Mouse (Mus musculus) neural tube, embryonic 10.5 days (tissue): ENCODE results near the gene Cers3.
A peak's percentile ranks its signal among the peaks of the same experiment; 100 is the strongest.

ENCODE experiments used
- DNase-seq: peaks from one replicate; pipeline ENCODE4 v3.0.0-alpha.2; 2017; ENCODE audit warnings: low spot score; ENCODE audit errors: extremely low spot score

Gene Cers3

DNA sequence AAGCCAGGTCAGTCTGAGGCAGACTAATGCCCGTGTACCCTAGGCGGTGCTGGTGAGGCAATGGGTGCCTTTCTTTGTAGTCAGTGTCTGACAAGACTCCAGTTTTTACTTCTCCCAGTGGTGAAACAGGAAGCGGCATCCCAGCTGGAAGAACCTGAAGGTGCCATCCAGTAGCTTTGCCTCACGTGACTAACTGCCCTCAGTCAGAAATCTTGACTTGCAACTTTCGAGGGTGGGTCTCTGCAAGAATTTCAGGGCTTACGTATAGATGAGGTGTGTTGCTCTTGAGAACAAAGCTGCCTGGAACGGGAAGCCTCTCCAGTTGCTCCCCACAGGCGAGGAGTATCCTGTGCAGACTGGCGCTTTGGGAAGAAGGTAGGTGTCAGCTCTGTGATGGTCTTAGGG is at the start of gene Cers3:
Gene Cers3, plus strand, starts transcription at position 128 of the 405 bp plus-strand sequence.
- DNase-seq, result no peak

DNA sequence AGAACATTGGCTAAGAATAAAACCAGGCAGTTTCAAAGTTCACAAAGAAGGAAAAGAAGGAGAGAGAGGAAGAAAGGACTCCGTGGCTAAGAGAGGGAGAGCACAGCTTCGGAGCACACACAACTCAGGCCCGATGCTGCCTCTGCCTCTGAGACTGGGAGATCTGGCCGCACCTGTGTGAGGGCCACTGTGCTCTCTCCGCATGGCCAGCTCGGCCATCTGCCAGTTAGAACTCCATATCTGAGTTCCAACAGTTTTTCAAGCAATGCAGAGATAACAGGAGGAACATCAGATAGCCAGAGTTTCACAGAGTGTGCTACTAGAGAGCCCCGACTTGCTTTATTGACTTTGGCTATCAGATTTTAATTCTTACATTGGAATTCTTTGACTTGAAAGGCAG is 48.8 kb upstream of the Cers3 start:
- no peak for DNase-seq

- DNase-seq, result no peak
These were observed 40.6 kb upstream of the Cers3 start for GRCm38 (mm10) chr7:66702721-66703120.

DNA sequence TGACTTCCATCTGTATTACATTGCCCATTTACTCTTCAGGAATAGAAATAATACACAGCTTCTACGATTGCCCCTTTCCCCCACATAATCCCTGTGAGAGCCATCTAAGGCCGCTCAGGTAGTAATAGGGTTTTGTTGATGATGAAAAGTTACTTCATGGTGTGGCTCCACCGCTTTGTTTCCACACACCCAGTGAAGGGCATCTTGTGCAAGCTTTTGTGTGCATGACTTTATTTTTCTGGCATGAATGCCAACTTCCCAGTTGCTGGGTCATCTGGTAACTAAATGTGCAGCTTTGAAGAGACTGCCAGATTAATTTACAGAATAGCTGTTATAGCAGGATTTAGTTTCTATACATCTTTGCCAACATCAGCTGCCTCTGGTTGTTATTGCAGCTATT is 38.7 kb upstream of the Cers3 start:
- DNase-seq, result no peak

GRCm38 (mm10) chr7:66711166-66711565 is 32.1 kb upstream of the Cers3 start:
- no peak for DNase-seq

- peak; percentile 20 for DNase-seq
These were observed 18.8 kb upstream of the Cers3 start for GRCm38 (mm10) chr7:66724514-66724913.

- DNase-seq, result no peak
These were observed 18.4 kb upstream of the Cers3 start for GRCm38 (mm10) chr7:66724954-66725353.

- DNase-seq, result no peak
These were observed 15.2 kb upstream of the Cers3 start for GRCm38 (mm10) chr7:66728072-66728471.

DNA sequence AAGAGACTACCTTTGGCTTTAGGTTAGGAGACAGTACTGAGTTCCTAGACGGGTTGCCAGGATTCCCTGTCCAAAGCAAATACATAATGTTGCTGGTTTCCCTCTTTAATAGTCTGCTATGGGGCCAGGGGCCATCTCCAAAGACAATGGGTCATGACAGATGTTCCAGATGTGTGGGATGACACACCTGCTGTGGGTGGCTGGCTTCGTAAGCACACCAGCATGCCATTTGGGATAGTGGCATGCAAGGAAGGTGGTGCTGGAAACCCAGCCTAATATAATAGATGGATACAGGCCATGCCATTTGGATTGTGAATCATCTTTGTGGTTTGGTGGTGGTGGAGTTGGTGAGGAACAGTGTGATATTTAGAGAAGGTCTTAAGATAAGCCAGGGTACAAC is 14.1 kb upstream of the Cers3 start:
- no peak for DNase-seq

DNA sequence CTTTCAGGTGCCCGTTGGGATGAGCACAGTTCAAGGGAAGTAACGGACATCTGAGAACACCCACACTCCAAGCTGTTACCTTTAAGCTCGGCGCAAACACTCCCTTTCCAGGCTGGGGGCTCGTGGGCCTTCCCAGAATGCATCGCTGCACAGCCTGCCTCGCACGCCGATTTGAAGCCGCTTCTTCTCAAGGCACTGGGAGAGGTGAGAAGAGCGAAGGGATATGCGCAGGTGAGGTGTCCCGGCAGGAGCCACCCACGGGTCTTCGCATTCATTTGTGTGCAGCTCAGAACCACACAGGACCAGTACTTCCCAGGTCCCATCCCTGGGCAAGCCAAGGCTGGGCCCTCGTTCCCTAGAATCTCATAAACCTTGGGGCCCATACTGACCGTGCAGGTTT is 9.9 kb upstream of the Cers3 start:
- DNase-seq, result no peak

DNA sequence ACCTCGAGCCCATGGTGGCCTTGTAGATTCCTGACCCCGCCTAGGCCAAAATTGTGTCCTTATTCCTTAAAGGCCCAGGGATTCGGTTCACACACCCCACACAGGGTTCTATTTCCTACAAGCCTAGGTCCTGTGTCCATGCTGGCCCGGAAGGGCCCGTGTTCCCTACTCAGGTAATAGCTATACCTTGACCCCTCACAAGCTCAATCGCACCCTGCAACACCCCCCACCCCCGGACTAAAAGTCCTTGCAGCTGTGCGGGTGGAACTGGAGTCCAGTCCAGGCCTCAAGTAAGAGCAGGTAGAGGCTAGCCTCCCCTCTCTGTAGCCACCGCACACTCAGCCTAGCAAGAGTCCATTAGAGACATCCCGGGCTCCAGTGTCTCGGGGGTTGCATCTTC is 9.4 kb upstream of the Cers3 start:
- DNase-seq, result no peak

GRCm38 (mm10) chr7:66734466-66734865 is 8.8 kb upstream of the Cers3 start:
- no peak for DNase-seq

DNA sequence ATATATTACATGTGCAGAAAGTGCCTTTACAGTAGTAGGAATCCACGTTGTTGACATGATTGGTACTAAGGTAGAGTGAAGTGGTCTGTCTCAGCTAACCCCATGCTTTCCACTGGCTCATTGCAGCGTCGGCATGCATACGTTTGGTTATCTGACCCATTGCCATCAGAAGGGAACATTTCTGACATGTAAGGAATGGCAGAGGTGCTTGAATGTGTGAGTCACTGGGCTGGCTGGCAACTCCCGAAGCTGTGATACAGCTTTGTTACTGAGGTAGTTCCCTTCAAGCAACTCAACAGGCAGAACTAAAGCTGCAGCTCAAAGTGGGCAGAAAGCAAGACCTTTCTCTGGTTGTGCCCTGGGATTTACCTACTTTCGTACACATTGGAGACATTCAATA is 8.3 kb upstream of the Cers3 start:
- no peak for DNase-seq

DNA sequence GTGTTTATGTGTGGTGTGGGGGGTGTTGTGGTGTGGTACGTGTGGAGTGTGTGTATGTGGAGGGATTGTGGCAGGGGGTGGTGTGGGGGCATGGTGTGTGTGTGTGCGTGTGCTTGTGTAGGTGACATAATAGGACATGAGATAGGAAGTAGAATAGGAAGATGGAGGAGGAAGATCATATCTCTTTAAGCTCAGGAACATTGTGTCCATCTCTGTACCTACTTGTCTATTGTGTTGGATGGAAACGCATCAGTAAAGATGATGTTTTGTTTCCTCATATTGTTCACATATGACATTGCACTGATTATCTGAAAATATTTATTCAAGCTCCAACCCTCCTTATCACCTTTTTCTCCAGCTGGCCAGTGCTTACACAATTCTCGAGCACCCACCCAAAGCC is 5.9 kb upstream of the Cers3 start:
- DNase-seq, result no peak

- no peak for DNase-seq
These were observed 2.3 kb upstream of the Cers3 start for GRCm38 (mm10) chr7:66741008-66741407.

GRCm38 (mm10) chr7:66741412-66741811 is 1.9 kb upstream of the Cers3 start:
- no peak for DNase-seq

DNA sequence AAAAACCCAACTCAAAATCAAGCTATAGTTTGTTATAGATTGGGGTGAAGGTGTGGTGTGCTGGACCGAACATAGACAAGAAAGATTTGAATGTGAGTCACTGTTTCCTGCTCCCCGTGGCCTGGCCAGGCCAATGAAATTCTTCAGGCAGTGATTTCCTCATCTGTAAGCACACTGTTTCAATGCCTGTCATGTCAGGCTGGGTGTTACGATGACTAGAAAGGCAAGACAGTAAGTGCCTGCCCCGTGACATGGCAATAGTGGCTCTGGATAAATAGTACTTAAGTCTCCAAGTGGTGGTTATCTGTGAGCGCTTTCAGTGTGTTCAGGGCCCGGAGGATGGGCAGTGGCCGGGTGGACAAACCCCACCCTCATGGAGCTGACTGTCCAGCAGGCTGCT is 3.7 kb downstream of the Cers3 start:
- DNase-seq, result no peak

DNA sequence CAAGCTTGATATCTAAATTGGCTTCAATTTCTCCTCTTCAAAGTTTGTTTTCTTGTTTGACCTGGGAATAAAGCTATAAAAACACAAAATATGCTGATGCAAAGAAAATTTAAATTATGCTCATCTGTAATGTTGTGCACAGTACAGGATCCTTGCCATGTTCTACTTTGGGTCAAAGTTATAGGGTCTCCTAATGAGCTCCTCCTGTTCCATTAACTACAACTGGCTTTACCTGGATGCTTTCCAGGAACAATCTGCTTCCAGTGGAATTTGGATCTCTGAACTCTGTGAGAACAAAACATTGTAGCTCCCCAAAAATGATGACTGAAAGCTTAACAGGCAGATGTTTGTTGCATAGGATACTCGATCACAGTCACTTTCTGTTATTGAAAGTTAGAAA is 6.7 kb downstream of the Cers3 start:
- DNase-seq, result no peak

DNA sequence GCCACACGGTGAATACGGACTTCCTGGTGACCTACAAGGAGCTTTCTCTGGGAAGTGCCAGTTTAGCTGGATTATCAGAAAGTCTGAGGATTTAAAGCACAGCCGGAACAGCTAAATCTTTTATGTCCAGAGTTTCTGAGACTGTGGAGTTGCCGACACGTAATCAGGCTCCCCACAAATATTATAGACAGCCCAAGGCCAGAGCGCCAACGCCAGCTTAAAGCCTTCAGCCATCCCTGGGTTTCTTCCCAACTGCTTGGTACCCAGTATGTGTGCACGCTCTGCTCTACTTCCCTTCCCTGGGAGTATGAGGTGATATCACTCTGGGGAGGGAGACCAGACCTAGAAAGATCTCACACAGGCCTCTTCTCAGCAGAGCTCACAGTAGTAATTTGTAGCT is 10.5 kb downstream of the Cers3 start:
- no peak for DNase-seq

- DNase-seq, result no peak
These were observed 12.3 kb downstream of the Cers3 start for GRCm38 (mm10) chr7:66755611-66756010.

- no peak for DNase-seq
These were observed 26.6 kb downstream of the Cers3 start for GRCm38 (mm10) chr7:66769902-66770301.

DNA sequence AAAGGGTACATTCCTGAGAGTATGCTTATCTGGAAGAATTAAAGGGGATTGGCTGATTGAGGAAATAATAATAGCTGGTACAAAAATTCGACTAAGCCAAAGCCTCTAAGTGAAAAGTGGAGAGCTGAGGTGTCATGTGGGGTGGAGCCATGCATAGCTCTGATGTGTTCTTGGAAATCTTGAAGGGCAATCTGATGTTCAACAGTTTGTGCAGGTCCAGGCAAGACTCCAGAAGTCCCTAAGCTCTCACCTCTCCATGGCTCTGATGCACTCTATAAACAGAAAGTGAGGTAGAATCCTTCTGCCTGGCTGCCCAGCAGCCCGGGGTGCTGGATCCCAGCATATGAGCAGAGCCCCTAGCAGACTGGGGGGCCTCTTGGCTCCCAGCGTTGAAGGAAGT is 27.4 kb downstream of the Cers3 start:
- DNase-seq, result no peak

GRCm38 (mm10) chr7:66771252-66771651 is 27.9 kb downstream of the Cers3 start:
- no peak for DNase-seq

- DNase-seq, result no peak
These were observed 36.1 kb downstream of the Cers3 start for GRCm38 (mm10) chr7:66779411-66779810.
